Mouse (Mus musculus) heart, postnatal 0 days (tissue): Measurements from ENCODE around the gene Btbd35f17. TPM values are rescaled to one million over a fixed set of nuclear protein-coding genes. Genes with fewer than 3 reads are reported as not detected.
"Not testable (repeated sequence)": the region's sequence is repeated elsewhere in the genome, so short reads cannot be mapped to it uniquely, and the experiment has no call there.

Experiments used
- ATAC-seq: fragments of 200-750 bp; cut with Nextera tagmentation; 2 replicates; pipeline ENCODE4 v1.8.0; 2017; ENCODE audit warnings: low read depth, moderate number of reproducible peaks, moderate library complexity; ENCODE audit not compliant: insufficient read depth
- DNase-seq: peaks from one replicate; pipeline ENCODE4 v3.0.0-alpha.2; 2016; ENCODE audit warnings: low spot score
- H3K27ac ChIP-seq: fragments of 300-500 bp; sonication (generic); 2 replicates; pipeline ENCODE4 v1.5.1; 2014; ENCODE audit warnings: low read depth, mild to moderate bottlenecking
- H3K27me3 ChIP-seq: fragments of 300-500 bp; sonication (generic); 2 replicates; pipeline ENCODE4 v1.6.1; 2014; ENCODE audit warnings: low read length, mixed read lengths; ENCODE audit not compliant: control insufficient read depth, insufficient read depth
- H3K36me3 ChIP-seq: fragments of 300-500 bp; sonication (generic); replicated peaks from 2 replicates; pipeline ENCODE4 v1.6.1; 2014; ENCODE audit warnings: low read length, mixed read lengths; ENCODE audit not compliant: control insufficient read depth, insufficient read depth
- H3K4me1 ChIP-seq: fragments of 300-500 bp; sonication (generic); 2 replicates; pipeline ENCODE4 v1.6.1; 2014; ENCODE audit warnings: antibody characterized with exemption; ENCODE audit not compliant: control insufficient read depth, insufficient read depth
- H3K4me2 ChIP-seq: fragments of 300-500 bp; sonication (generic); 2 replicates; pipeline ENCODE4 v1.6.1; 2014; ENCODE audit warnings: low read depth, mild to moderate bottlenecking, low read length, moderate library complexity
- H3K4me3 ChIP-seq: fragments of 300-500 bp; sonication (generic); 2 replicates; pipeline ENCODE4 v1.5.1; 2014; ENCODE audit warnings: low read depth, low read length
- H3K9ac ChIP-seq: fragments of 300-500 bp; sonication (generic); replicated peaks from 2 replicates; pipeline ENCODE4 v1.6.1; 2014; ENCODE audit warnings: low read depth, low read length, mixed read lengths
- H3K9me3 ChIP-seq: fragments of 300-500 bp; sonication (generic); replicated peaks from 2 replicates; pipeline ENCODE4 v1.6.1; 2016; ENCODE audit warnings: low read length; ENCODE audit not compliant: control insufficient read depth
- WGBS: fragments of 180-500 bp; shearing (Covaris S2); extraction: QIAGEN DNeasy Blood & Tissue Kit; methylation state at CpG from one replicate; pipeline ENCODE4 v1.1.7; 2014; 5-methylcytosine and 5-hydroxymethylcytosine counted together
- polyA plus RNA-seq: library from polyadenylated mRNA; unstranded; fragments of >200 nt; fragmentation: Nextera tagmentation; extraction: Ambion mirVana; gene quantifications from 2 replicates; pipeline ENCODE4 v1.2.1, GENCODE M21; 2015
- total RNA-seq: library from RNA; depleted of rRNA; stranded (reverse); fragments of >200 nt; gene quantifications from 2 replicates; pipeline ENCODE4 v1.2.3, GENCODE M21; 2014; ENCODE audit warnings: low replicate concordance; rRNA removed

The Btbd35f17 gene
- total RNA-seq (not detected in 2 replicates), polyA plus RNA-seq (not detected in 2 replicates)

DNA sequence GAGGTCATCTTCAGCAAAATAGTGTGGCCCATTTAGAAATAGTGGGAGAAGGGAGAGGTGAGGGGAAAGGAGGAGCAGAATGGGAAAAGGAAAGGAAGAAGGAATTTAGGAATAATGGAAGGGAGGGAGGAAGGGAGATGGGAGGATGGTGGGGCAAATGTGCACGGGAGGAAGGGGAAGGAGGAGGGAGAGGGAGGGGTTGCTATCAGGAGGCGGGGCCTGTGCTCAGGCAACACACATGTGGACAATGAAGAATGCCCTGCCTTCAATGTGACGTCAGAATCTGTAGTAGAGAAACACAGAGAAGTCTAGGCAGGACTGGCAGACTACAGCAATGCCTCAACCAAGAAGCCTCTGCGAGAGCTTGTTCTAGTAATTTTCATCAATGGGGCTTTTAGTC lies at the start of gene Btbd35f17:
TSS of gene Btbd35f17 (plus strand) at position 301 of the 400 bp plus-strand sequence.
- H3K4me1 ChIP-seq, H3K4me3 ChIP-seq, H3K9me3 ChIP-seq, H3K36me3 ChIP-seq, DNase-seq, H3K27me3 ChIP-seq, H3K4me2 ChIP-seq, ATAC-seq, H3K9ac ChIP-seq, H3K27ac ChIP-seq: not testable (repeated sequence)
- 56% methylated on average over 1 of the region's 4 CpGs for WGBS

Other genes starting within 250 kb of the Btbd35f17 start
- gene Btbd35f28, start 174.1 kb upstream of the Btbd35f17 start, total RNA-seq = not detected in 2 replicates
- gene Btbd35f28, start 174.1 kb upstream of the Btbd35f17 start, polyA plus RNA-seq = not detected in 2 replicates
- gene Btbd35f20, start 79.4 kb upstream of the Btbd35f17 start, total RNA-seq = not detected in 2 replicates
- gene Btbd35f20, start 79.4 kb upstream of the Btbd35f17 start, polyA plus RNA-seq = not detected in 2 replicates